Mouse (Mus musculus): ENCODE measurements around the gene Coro1c.

DNA sequence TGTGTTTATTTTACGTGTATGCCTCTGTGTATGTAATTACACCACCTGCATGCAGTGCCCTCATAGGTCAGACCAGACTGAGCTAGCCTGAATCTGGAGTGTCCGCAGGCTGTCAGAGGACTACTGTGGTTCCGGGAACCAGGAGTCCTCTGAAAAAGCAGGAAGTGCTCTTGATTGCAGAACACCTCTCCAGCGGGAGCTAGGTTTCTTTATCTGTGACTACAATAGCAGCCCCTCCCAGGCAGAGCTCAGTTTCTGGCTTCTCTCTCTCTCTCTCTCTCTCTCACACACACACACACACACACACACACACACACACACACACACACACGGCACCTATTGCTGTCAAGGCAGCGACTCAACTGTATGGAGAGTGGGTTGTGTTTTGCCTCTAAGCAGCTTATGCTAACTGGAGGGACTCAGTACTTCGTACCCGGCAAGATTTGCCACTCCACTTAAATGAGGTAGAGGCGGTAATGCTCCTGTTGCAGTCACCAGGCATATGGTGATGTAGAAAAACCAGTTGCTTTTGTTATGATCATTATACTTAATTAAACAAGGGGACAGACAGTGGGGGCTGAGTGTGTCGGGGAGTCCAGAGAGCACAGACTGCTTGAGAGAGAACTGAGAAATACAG, 1.6 kb upstream of the Coro1c start:
- TF ChIP-seq CTCF (IDR thresholded peaks at IDR 0.05; ENCODE audit: low read depth, low read length) (no peak), POLR2A (IDR thresholded peaks at IDR 0.05; ENCODE audit: borderline replicate concordance, low read depth, low read length) (no peak)

Data from bone marrow macrophage, adult 2 months (primary cell).